Mouse (Mus musculus): Measurements from ENCODE around the gene Hmox1.

Gene Hmox1

DNA sequence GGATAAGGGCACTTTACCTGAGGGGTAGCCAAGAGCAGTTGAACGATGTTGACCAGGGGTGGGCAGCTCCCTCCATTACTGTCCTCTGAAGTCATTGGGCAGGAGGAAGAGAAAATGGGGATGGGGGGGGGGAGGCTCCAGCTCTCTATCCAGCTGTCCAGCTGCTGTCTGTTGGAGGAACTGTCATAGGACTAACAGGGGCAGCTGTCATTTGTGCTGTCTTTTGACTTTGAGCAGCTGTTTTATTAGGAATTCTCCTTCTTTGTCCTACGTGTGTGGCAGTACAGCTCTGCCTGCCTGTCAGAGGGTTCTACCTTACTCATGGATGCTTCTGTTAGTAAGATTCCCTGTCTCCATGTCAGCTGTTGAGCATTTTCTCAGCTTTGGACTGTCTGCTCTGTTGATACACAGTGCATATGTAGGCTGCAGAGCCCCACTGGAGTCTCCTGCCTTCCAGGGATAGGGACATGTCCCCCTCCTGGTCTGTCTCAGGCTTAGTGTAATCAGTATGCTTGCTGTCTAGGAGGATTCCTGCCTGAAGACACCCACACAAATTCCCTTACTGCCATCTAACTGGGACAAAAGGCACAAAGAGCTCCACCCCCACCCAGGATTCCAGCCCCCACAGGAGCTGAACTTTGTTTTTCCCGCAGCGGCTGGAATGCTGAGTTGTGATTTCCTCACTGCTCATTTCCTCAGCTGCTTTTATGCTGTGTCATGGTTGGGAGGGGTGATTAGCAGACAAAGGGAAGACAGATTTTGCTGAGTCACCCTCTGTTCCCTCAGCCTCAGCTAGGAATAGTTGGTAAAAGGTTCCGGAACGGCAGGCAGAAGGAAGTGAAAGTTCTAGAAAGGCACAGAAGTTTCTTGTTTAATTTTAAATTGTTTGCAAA, 4.2 kb upstream of the Hmox1 start:
- peak; percentile 44 for DNase-seq (ENCODE audit: low spot score)

DNA sequence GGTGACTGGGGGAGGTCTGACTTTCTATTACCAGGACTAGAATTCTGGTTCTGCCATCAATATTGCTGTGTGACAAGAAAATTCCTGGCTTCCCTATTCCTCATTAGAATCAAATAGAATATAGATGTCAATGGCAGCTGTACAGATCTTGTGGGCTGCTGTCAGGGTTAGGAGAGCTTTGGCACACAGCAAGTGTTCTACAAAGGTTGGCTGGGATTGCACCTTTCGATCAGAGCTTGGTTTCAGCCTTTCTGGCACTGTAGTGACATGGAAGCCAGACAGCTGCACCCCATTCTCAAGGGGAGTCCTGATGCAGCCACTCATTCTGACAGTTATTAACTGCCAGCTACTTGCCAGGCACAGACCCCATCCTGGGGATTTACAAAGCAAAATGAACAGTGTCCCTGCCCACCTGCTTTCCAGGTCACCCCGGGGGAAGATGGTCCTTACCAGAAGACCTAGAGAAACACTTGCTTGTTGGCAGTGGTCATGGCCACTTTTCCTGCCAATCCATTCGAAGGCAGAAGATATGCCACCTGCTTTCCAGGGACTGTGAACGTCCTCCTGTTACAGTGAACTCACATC, 2.5 kb upstream of the Hmox1 start:
- DNase-seq (ENCODE audit: low spot score): no peak

DNA sequence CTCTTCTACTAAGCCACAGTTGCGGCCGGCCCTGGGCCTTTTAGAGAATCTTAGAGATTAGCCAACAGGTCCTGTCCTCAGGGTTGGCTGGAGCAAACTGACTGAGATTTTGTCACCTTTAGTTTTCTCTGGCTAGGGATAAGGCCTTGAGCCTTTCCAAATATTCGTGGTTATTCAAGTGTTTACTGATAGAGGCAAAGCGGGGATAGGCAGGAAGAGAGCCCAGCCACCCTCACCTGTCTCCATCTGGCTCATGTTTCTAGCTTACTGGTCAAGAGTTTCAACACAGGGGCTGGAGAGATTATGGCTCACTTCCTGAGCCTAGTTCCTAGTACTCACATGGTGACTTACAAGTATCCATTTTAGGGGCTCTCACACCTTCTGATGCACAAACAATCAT, 9.5 kb downstream of the Hmox1 start:
- no peak for DNase-seq (ENCODE audit: low spot score)

DNA sequence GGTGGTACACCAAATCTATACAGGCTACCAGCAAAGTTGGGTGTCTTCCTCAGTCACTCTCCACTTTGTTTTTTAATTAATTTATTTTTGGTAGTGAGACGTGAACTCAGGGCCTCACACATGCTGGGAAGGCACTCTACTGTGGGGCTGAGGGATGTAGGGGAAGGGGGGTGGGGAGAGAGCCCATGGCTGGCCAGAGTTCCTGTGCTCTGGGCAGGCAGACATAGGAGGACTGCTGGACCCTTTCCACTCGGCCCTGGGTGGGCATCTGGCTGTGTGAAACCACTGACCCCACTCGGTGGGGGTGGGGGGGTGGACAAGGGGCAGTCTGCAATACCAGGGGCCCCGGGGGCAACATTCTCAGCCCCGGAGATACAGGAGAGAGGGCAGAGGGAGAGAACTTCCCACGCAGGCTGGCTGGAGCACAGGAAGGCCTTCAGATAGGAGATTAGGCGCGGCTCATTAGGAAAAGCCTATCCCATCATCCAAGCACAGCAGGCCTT, 10.0 kb downstream of the Hmox1 start:
- DNase-seq (ENCODE audit: low spot score): no peak

DNA sequence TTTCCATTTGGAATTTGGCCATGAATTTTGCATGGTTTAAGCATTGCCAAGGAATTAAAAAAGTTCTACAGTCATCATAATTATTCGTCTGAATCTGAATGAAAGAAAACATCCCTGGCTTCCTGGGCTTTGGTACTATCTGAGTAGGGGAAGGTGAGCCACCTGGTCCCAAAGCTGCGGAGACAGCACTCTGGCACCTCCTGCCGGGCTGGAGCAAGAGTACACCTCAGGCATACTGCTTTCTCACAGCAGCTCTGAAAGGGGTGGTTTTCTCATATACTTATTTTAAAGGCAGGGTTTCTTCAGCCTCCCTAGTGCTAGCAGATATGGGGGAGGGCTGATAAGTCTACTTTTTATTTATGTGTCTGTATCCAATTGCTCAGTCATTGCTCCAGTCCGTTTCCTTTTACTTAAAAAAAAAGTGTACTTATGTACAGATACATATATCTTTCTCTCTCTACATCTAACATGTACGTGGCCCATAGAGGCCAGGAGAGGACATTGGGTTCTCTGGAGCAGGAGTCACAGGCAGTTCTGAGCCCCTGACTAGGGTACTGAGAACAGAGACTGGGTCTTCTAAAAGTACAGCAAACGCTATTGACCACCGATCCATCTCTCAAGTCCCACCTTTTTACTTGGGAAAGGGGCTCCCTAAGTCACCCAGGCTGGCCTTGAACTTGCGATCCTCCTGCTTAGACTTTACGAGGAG, 15.3 kb downstream of the Hmox1 start:
- DNase-seq (ENCODE audit: low spot score): peak; percentile 77

DNA sequence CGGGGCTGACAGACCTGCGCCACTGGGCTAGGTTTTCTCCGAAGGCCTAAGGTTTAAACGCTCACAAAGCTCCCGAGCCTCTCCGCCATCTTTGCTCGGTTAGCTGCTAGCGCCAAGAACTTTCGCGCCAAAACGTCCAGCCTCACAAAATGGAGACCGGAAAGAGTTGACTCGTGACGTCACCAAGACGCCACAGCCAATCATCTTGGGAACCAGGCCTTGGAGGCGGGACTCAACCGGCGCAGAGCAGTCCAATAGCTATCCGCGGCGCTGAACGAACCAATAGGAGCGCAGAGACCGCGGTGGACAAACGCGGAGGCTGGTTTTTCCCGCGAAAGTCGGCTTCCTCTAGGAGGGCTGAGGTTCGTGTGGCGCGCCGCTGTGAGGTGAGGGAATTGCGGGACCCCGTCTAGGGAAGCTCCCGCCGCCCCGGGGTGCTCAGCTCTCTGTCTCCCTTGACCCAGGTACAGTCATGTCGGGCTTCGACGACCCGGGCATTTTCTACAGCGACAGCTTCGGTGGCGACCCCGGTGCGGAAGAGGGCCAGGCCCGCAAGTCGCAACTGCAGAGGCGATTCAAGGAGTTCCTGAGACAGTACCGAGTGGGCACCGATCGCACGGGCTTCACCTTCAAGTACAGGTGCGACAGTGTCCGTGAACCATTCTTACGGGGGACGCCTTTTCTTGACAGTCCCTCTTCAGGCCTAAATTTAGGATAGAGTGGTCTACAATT, 16.0 kb downstream of the Hmox1 start, which contains the start of gene Mcm5:
Gene Mcm5 (plus strand): TSS at position 334 of the 732 bp plus-strand sequence.
- DNase-seq (ENCODE audit: low spot score): peak; percentile 96

DNA sequence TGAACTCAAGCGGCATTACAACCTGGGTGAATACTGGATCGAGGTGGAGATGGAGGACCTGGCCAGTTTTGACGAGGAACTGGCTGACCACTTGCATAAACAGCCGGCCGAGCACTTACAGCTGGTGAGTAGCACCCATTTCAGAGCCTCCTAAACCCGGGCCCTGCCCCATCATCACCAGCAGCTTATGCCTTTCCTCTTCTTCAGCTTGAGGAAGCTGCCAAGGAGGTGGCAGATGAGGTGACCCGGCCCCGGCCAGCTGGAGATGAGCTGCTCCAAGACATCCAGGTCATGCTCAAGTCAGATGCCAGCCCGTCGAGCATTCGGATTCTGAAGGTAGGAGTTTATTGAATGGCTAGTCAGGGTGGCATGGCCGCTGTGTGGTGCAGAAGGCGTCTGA, 16.7 kb downstream of the Hmox1 start:
- DNase-seq (ENCODE audit: low spot score): no peak

DNA sequence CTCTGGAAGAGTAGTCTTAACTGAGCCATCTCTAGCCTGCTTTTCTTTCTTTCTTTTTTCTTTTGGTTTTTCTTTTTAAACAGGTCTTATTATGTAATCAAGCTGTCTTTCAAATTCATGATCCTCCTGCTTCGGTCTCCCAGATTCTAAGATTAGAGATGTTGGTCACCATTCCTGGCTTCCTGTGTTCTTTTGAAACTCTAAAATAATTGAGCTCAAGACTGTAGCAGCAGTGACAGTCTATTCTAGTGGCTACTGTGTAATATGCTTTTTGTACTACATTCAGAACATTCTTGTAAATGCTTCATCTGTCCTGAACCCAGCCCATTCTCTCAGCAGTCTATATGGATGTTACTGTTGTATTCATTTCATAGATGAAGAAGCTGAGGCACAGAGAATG, 25.1 kb downstream of the Hmox1 start:
- no peak for DNase-seq (ENCODE audit: low spot score)

DNA sequence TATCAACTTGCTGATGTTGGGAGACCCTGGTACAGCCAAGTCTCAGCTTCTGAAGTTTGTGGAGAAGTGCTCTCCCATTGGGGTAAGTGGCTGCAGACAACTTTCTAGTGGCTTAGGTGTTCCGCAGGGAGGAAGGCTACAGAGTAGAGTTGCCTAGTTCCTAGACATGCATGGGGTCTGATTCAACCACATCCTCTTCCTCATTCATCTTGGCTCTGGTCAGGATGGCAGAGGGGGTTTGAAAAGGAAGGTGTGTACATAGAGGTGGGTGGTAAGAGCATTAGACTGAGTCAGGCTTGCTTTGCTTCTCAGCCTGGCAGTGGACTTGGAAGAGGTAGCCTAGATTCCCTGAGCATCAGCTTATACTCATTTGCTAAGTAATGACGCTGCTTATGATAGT, 25.9 kb downstream of the Hmox1 start:
- DNase-seq (ENCODE audit: low spot score): no peak

DNA sequence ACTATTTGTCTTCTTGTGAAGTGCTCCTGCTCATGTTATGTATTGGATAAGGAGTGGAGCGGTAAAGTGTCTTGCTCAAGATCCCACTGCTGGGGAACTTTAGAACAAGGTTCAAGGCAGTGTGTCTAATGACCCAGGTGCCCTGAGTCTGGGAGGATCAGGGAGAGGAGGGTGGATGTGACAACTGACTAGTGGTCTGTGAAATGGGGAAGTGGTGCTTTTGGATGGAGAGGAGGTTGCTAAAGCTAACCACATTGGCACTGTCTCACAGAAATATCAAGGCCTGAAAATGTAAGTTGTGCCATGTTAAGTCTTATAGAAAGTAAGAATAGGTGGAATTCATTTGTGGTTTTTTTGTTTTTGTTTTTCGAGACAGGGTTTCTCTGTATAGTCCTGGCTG, 26.3 kb downstream of the Hmox1 start:
- no peak for DNase-seq (ENCODE audit: low spot score)

DNA sequence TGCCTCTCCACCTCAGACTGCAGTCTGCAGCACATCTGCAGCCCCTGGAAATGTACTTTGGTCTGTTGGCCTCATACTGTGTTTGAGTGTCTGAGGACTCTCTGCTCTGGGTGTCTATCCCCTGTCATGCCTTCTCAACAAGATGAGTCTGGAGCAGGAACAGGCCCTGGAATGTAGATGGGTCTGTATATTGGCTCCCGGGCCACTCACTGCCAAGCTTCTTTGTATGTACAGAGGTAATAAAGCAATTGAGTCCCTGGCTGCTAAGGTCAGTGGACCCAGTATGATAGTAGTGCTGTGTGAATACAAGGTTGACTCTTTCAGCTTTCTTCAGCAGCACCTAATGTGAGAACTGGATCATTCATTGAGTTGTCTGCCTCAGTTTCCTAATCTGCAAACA, 34.0 kb downstream of the Hmox1 start:
- DNase-seq (ENCODE audit: low spot score): no peak

DNA sequence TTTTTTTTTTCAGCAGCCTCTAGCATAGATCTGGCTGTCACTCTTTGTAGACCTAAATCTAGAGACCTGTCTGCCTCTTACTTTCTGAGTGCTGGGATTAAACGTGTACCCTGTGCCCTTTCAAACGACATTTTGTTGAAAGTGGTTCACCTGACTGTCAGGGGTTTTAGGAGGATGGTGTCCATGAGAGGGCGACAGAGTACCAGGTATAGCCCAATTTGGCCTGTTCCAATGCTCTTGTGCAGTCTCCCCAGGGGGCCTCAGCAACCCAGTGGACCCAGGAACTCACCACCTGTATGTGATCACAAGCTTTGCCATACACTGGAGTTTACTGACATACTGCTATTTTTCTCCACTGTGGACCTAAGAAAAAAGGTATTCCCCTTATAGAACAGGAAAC, 39.1 kb downstream of the Hmox1 start:
- peak; percentile 46 for DNase-seq (ENCODE audit: low spot score)

DNA sequence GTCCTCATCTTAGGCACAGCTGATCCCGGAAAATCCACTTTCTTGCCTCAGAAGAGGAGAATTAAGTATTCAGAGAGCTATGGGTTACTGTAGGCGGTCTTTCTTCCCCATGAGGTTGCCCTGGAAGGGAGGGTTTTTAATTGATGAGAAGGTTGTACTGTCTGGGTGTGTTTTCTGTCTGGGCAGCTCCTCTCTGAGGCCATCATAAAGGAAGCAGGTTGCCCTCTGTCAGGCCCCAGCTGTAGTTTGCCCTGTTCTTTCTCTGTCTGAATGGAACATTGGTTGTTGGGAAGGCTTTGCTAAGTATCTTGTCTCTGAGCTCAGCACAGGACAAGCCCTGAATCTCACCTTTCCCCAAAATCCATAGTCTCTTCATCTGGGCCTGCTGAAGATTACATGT, 40.0 kb downstream of the Hmox1 start:
- DNase-seq (ENCODE audit: low spot score): no peak

DNA sequence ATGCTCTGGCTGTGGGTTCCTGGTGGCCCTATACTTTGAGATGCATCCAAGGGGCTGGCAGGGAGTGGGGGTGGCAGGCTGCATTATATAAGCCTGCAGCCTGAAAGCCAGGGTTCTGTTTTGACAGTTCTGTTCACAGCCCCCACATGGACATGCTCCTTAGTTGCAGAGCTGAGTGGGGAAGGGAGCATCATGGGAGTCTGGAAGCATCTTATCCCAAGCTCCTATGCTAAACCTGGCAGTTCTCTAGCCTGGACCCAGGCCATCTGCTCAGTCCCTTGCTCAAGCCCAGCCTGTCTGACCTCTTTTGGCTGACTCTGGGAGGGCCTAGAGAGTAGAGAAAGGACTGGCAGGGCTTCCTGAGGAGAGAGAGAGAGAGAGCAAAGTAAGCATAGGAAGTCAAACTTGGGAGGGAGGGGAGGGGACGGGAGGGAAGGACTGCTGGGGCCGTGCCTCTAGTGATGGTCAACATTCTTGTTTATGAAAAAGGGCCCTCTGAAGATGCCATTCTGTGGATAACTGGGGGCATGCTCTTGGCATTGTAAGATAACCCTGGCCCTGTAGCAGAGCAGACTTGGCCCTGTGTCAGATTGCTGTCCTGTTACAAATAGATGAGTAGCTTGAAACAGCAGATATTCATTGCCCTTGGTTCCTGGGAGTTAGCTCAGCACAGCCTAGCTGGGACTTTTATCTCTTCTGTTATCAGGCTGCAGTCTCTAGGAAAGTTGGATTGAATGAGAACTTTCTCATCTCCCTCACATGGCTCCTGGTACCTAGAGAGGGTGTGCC, 41.4 kb downstream of the Hmox1 start:
- DNase-seq (ENCODE audit: low spot score): no peak

DNA sequence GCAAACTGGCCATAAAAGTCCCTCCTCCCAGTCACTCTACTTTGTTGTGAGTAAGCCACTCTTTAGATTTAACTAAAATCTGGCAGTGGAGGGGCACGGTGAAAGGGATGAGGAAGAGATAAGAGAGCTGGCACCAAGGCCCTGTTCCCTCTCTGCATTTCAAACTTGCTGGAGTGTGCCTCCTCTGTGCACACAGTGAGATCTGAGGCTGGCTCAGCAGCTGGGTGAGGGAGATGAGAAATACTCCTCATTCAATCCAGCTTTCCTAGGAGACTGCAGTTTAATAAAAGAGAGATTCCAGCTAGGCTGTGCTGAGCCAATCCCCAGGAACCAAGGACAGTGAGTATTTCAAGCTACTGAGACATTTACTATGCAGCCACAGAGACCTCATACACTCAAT, 42.3 kb downstream of the Hmox1 start:
- no peak for DNase-seq (ENCODE audit: low spot score)

DNA sequence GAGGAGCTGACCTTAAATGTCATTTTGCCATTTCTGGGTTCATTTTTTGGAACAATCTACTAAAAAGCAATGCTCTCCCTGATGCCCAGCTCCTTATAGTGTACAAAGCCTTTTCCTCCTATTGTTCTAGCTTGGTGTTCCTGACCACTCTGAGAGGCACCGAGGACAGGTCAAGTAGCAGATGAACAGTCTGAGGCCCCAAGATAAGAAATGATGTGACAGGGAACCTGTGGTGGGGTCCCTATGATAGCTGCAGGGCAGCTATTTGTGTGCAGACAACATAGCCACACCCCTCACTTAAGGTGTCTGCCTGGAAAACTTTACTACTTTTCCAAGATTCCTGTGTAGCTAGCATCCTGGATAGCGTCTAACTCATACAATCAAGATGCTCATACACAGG, 42.8 kb downstream of the Hmox1 start:
- no peak for DNase-seq (ENCODE audit: low spot score)

DNA sequence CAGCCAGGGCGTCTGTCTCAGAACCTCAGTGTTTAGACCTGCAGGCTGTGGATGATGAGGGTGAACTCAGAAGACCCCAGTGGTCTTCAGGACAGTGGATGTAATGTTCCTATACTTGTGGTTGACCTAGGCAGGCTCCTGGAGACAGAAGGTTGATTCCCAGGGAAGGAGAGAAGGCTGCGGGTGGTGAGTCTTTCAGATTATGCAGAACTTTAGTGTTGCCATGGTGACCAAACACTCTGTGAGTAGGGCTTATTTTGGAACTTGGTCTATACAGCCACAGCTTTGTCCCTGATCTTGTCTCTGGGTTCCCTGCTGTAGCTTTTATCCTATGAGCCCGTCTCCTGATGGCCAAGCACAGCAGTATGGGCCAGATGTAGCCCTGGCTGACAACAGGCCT, 44.1 kb downstream of the Hmox1 start:
- DNase-seq (ENCODE audit: low spot score): no peak

All from urinary bladder, postnatal 25 days (tissue).